Mouse (Mus musculus): ENCODE results near the gene 2410137M14Rik.

2410137M14Rik gene

DNA sequence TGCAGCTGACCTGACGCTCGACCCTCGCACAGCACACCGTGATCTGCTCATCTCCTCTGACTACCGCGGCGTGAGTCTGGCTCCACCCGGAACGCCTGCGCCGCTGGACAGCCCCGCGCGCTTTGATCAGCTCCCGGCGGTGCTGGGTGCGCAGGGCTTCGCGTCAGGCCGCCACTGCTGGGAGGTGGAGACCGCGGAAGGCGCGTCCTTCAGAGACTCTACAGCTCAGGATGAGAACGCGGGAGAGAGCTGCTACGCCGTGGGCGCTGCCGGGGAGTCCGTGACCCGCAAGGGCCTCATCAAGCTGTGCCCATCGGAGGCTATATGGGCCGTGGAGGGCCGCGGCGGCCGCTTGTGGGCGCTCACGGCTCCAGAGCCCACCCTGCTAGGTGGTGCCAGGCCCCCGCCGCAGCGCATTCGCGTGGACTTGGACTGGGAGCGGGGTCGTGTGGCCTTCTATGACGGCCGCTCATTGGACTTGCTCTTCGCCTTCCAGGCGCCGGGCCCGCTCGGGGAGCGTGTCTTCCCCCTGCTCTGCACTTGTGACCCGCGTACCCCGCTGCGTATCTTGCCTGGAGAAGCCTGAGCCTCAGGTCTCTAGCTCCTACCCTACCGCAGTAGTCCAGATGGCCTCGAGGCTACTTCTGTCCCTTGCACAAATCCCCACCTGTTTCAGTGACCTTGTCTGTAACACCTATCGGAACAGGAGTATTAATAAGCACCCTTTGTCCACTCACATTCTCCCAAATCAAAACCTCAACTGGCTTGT, 33.8 kb downstream of the 2410137M14Rik start:
- H3K27me3 ChIP-seq (ENCODE audit: control insufficient read depth, insufficient read depth, low read length, poor library complexity, severe bottlenecking): no peaks in the 10 kb centered on the region
- DNase-seq (ENCODE audit: low read depth, low spot score): peak; percentile 38
- no peaks in the 10 kb centered on the region; the same call in 1 of the 2 replicates for H3K36me3 ChIP-seq (ENCODE audit: control insufficient read depth, insufficient read depth, low read length, poor library complexity, severe bottlenecking)

DNA sequence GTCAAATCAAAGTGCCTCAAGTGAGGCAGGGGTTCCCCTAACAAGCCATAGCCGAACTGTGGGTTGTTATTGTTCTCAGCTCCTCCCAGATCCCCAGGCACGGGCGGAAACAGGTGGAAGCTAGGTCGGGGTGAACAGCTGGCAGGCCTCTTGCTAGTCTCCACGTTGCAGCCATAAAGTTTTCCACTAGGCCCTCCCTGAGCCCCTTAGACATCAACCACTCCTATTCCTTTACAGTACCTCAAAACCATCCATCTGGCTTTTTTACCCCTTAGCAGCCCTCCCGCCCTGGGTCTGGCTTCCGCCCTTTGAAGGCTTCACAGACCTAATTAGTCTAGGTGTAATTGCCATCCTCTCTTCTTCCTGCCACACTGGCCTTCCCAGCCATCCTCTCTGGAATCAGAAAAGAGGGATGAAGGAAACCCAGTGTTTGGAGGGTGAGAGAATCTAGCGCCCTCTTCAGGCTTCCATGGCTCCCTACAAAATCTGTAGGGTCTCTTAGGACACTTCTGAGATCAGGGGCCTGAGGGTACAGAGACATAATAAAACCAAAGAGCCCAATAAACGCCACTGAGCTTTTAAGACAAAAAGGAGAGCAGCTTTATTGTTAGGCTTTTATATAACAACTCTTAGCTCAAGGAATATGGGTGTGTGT, 36.8 kb downstream of the 2410137M14Rik start:
- DNase-seq (ENCODE audit: low read depth, low spot score): peak; percentile 23
- Histone ChIP-seq H3K27me3 (ENCODE audit: control insufficient read depth, insufficient read depth, low read length, poor library complexity, severe bottlenecking) (no peaks in the 10 kb centered on the region), H3K36me3 (ENCODE audit: control insufficient read depth, insufficient read depth, low read length, poor library complexity, severe bottlenecking) (no peaks in the 10 kb centered on the region; the same call in 1 of the 2 replicates)

DNA sequence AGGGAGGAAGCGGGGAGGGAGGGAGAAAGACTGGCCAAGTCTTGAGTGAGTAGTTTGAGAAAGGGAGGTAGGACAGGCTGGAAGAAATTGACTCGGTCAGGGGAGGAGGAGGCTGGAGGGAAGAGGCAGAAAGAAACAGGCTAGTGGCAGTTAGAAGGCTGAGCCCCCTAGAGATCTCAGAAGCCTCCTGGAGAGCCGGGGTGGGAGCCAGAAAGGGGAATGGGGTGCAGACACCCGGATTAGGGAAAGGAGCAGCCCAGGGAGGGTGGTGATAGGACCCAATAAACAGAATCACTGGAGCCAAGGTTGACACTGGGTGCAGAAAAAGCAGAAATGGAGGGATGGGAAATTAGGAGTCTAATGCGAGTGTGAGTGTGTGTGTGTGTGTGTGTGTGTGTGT, 37.3 kb downstream of the 2410137M14Rik start:
- no peak for DNase-seq (ENCODE audit: low read depth, low spot score)
- H3K36me3 ChIP-seq (ENCODE audit: control insufficient read depth, insufficient read depth, low read length, poor library complexity, severe bottlenecking): no peaks in the 10 kb centered on the region
- no peaks in the 10 kb centered on the region for H3K27me3 ChIP-seq (ENCODE audit: control insufficient read depth, insufficient read depth, low read length, poor library complexity, severe bottlenecking)

DNA sequence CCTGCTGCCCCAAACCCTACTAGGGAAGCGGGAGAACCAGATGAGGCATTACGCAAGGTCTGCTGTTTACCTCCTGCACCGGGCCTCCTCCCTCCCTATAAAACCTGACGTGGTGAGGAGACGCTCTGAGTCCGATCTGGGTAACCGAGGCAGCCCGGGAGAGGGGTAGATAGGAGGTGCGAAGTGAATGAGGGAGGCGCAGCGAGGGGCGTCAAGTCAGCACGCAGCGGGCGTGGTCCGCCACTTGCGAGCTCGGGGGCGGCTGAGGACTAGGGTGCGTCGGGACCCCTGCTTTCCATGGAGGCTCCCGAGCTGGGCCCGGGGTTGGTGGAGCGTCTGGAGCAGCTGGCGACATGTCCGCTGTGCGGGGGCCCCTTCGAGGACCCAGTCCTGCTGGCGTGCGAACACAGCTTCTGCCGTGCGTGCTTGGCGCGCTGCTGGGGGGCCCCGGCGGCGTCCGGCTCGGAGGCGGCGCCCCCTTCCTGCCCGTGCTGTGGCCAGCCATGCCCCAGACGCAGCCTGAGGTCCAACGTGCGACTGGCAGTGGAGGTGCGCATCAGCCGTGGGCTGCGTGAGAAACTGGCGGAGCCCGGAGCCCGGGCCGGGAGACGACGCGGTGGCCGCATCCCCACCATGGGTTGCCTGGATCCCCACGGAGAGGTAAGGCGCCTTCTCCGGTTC, 38.1 kb downstream of the 2410137M14Rik start, which contains the start of gene Rnf39:
TSS of gene Rnf39 (plus strand) at position 128 of the 681 bp plus-strand sequence.
- DNase-seq (ENCODE audit: low read depth, low spot score): no peak

DNA sequence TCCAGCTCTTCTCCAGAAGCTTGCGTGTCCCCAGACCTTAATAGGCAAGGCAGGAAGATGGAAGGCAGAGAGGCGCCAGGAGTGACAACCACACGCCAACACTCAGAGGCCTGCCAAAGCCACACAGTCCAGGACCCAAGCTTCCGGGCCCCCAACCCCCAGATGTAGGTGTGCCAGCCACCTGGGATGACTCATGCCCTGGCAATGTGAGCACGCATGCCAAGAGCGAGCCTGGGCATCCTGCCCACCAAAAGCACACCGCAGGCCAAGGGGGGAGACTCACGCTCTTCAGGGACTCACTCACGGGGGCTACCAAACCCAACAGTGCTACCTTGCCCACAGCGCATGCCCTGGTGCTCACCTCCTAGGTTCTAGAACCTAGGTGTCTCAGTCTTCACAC, 38.6 kb downstream of the 2410137M14Rik start:
- DNase-seq (ENCODE audit: low read depth, low spot score): no peak
- Histone ChIP-seq H3K27me3 (ENCODE audit: control insufficient read depth, insufficient read depth, low read length, poor library complexity, severe bottlenecking) (no peaks in the 10 kb centered on the region), H3K36me3 (ENCODE audit: control insufficient read depth, insufficient read depth, low read length, poor library complexity, severe bottlenecking) (no peaks in the 10 kb centered on the region)

More for the DNA sequence above, 38.1 kb downstream of the 2410137M14Rik start, which contains the start of gene Rnf39:
- Histone ChIP-seq H3K27me3 (ENCODE audit: control insufficient read depth, insufficient read depth, low read length, poor library complexity, severe bottlenecking) (no peaks in the 10 kb centered on the region), H3K36me3 (ENCODE audit: control insufficient read depth, insufficient read depth, low read length, poor library complexity, severe bottlenecking) (no peaks in the 10 kb centered on the region)

DNA sequence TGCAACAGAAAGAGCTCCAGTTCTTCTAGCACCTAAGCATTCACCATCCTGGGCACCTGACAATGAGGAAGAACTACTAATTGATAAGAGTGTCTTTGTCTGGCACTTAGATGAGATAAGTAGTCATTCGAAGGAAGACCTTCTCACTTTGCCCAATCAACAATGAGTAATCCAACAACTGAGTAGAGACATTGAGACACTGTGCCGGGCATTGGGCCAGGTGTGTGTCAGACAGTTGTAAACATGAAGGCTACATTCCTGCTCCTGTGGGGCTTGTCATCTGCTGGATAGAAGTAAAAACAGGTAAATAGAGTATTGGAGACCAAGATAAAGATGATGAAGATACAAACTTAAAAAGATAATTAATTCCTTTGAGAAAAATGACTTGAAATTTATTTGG, 43.0 kb downstream of the 2410137M14Rik start:
- DNase-seq (ENCODE audit: low read depth, low spot score): no peak
- Histone ChIP-seq H3K36me3 (ENCODE audit: control insufficient read depth, insufficient read depth, low read length, poor library complexity, severe bottlenecking) (no peaks in the 10 kb centered on the region), H3K27me3 (ENCODE audit: control insufficient read depth, insufficient read depth, low read length, poor library complexity, severe bottlenecking) (no peaks in the 10 kb centered on the region)

DNA sequence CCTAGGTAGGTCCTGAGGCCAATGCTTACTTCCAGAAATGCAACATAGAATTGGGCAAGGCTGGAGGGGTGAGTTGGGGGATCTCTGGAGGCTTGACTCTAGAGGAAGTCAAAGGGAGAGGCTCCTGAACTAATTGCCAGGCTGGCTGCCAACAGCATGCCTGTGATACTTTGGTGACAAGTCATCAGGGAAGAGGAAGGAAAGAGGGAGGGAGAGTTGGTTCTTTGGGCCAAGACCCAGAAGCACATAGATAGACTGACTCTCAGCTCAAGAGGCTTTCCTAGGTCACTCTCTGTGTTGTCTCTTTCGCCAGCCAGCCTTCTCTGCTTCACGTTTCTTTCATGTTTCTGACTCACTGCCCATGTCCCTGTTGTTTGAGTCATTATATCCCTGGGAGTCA, 49.2 kb downstream of the 2410137M14Rik start:
- no peak for DNase-seq (ENCODE audit: low read depth, low spot score)
- Histone ChIP-seq H3K27me3 (ENCODE audit: control insufficient read depth, insufficient read depth, low read length, poor library complexity, severe bottlenecking) (no peaks in the 10 kb centered on the region), H3K36me3 (ENCODE audit: control insufficient read depth, insufficient read depth, low read length, poor library complexity, severe bottlenecking) (no peaks in the 10 kb centered on the region)

DNA sequence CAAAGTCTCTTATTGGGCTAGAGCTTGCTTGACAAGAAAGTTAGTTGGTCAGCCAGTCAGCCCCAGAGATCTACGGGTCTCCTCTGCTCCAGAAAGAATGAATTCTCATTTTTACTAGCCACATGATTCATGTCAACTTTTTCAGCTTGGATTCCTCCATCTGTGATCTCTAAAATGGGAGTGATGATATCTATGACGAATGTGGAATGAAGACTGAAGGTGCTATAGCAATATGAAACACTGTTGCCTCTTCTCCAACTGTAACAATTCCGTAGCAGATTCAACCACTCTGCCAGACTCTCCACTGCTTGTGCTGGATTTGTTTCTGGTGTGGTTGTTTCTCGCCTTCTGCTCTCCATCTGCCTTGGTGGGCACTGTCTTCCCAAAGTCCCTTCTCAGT, 49.9 kb downstream of the 2410137M14Rik start:
- H3K36me3 ChIP-seq (ENCODE audit: control insufficient read depth, insufficient read depth, low read length, poor library complexity, severe bottlenecking): no peaks in the 10 kb centered on the region
- no peak for DNase-seq (ENCODE audit: low read depth, low spot score)
- H3K27me3 ChIP-seq (ENCODE audit: control insufficient read depth, insufficient read depth, low read length, poor library complexity, severe bottlenecking): no peaks in the 10 kb centered on the region

DNA sequence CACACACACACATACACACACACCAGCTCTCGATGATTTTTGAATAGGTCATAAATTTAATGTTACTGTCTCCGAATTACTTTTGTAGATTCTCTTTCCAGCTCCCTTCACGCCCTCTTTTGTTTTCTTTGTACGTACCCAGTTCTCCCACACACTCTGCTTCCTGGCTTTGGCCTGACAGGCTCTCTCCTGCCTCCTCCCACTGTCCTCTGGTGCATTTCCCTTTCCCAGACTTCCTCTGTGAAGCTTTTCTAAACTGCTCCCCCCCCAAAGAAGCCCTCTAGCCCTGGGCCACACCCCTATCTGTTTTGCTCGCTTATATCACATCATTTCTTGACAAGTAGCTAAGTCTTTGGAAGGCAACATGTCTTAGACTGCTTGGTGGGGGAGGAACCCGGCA, 50.8 kb downstream of the 2410137M14Rik start:
- DNase-seq (ENCODE audit: low read depth, low spot score): no peak
- H3K27me3 ChIP-seq (ENCODE audit: control insufficient read depth, insufficient read depth, low read length, poor library complexity, severe bottlenecking): no peaks in the 10 kb centered on the region
- no peaks in the 10 kb centered on the region for H3K36me3 ChIP-seq (ENCODE audit: control insufficient read depth, insufficient read depth, low read length, poor library complexity, severe bottlenecking)

DNA sequence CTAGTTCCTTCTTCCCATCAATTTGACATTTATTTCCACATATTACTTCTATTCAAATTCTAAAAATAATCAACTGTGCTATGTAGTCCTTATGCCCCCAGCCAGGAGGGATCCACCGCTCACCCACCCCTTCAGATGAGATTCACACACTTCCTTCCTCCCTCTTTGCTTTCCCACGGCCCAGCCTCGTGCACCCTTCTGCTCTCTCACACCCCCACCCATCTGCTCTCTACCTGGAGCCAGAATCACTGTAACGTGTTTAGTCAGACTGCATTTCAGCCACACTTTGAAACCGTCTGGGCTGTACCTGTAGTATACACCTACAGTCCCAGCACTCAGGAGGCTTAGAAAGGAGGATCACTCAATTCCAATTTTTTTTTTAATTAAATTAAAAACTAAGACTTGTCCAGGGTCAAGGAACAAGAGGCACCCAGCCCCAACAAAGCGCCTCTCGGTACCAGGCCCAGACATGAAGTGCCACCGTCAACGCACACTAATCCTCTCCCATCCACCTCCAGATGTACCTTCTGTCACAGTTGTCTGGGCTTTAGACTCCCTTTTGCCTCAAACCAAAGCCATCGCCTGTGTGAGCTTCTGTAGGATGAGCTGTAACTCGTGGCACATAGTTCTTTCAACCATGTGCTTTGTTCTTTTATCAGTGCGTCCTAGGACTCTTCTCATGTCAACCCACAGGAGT, 51.7 kb downstream of the 2410137M14Rik start:
- DNase-seq (ENCODE audit: low read depth, low spot score): no peak
- no peaks in the 10 kb centered on the region for H3K27me3 ChIP-seq (ENCODE audit: control insufficient read depth, insufficient read depth, low read length, poor library complexity, severe bottlenecking)
- no peaks in the 10 kb centered on the region for H3K36me3 ChIP-seq (ENCODE audit: control insufficient read depth, insufficient read depth, low read length, poor library complexity, severe bottlenecking)
